Mouse (Mus musculus) midbrain, embryonic 14.5 days (tissue): ENCODE measurements at regions not wholly inside any gene's neighbourhood (a gene's known extent, or its start where the extent isn't known, plus 50 kb on each side); places are given as distances from the start of the nearest gene placed in this dataset.

Experiments
- ATAC-seq: fragments of 200-750 bp; cut with Nextera tagmentation; 2 replicates; pipeline ENCODE4 v1.8.0; 2017; ENCODE audit warnings: moderate number of reproducible peaks, moderate library complexity; ENCODE audit not compliant: low FRiP score, low TSS enrichment
- DNase-seq: peaks from one replicate; pipeline ENCODE4 v3.0.0-alpha.2; 2015
- H3K27ac ChIP-seq: fragments of 300-500 bp; sonication (generic); replicated peaks from 2 replicates; pipeline ENCODE4 v1.5.1; 2014; ENCODE audit warnings: mild to moderate bottlenecking, low read depth, low read length, moderate library complexity
- H3K27me3 ChIP-seq: fragments of 300-500 bp; sonication (generic); 2 replicates; pipeline ENCODE4 v1.6.1; 2014; ENCODE audit warnings: low read length, control low read depth, mixed read lengths; ENCODE audit not compliant: control insufficient read depth, insufficient read depth
- H3K36me3 ChIP-seq: fragments of 300-500 bp; sonication (generic); 2 replicates; pipeline ENCODE4 v1.6.1; 2014; ENCODE audit warnings: low read length, control low read depth; ENCODE audit not compliant: control insufficient read depth, insufficient read depth
- H3K4me1 ChIP-seq: fragments of 300-500 bp; sonication (generic); 2 replicates; pipeline ENCODE4 v1.6.1; 2014; ENCODE audit warnings: mild to moderate bottlenecking, antibody characterized with exemption, low read length, control low read depth; ENCODE audit not compliant: control insufficient read depth, insufficient read depth
- H3K4me2 ChIP-seq: fragments of 300-500 bp; sonication (generic); 2 replicates; pipeline ENCODE4 v1.6.1; 2014; ENCODE audit warnings: mild to moderate bottlenecking, low read length, moderate library complexity
- H3K4me3 ChIP-seq: fragments of 300-500 bp; sonication (generic); replicated peaks from 2 replicates; pipeline ENCODE4 v1.5.1; 2014; ENCODE audit warnings: low read depth, low read length
- H3K9ac ChIP-seq: fragments of 300-500 bp; sonication (generic); replicated peaks from 2 replicates; pipeline ENCODE4 v1.6.1; 2014; ENCODE audit warnings: mild to moderate bottlenecking, low read length, moderate library complexity
- H3K9me3 ChIP-seq: fragments of 300-500 bp; sonication (generic); 2 replicates; pipeline ENCODE4 v1.6.1; 2016; ENCODE audit warnings: low read length, control low read depth, mixed read lengths; ENCODE audit not compliant: control insufficient read depth
- WGBS: fragments of 180-500 bp; shearing (Covaris S2); extraction: QIAGEN DNeasy Blood & Tissue Kit; methylation state at CpG from one replicate; pipeline ENCODE4 v1.1.7; 2014; 5-methylcytosine and 5-hydroxymethylcytosine counted together

DNA sequence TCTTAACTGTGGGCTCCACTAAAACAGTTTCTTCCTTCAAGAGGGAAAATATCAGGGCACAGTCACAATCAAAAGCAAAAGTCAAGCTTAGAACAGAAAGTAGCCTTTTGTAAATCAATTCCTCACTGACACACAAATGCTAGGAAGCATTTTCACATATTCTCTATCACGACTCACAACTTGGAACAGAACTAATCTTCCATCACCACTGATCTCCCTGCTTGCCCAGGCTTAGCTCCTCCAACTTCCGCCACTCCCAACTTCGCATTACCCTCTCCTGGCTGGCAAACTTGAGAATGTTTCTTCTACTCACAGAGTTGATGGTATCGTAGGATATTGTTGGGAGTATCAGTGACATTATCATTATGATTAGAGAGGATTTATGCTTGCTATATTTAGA is 284.7 kb downstream of the Cdh11 start:
- 87% methylated on average over 4 of the region's 4 CpGs for WGBS
- no peak for ATAC-seq

DNA sequence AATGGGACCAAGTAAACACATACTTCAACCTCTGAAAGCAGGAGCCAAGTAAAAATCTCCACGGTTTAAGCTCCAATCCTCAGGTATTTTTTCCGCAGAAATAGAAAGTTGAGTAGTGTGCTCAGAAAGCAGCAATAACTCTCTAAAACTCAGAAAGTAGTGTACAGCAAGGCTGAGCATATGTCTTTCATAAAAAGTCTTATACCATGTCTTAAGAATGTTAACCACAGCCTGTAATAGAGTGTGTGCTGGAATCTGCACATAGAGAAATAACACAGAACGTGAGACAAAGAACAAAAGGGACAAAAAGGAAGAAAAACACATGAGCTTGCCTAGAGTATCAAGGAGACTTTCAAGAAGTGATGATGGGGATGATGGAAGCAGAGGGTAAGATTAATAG is 285.2 kb downstream of the Cdh11 start:
- Histone ChIP-seq H3K36me3 (no peaks in the 10 kb centered on the region), H3K27me3 (no peaks in the 10 kb centered on the region), H3K9ac (no peak overlapping the region), H3K4me2 (no peak overlapping the region), H3K4me3 (no peak overlapping the region), H3K9me3 (no peaks in the 10 kb centered on the region), H3K4me1 (no peaks in the 10 kb centered on the region), H3K27ac (no peak overlapping the region)
- WGBS: 92% methylated on average over 3 of the region's 3 CpGs
- ATAC-seq (no peak), DNase-seq (no peak)

More for the DNA sequence above, 284.7 kb downstream of the Cdh11 start:
- H3K27me3 ChIP-seq: no peaks in the 10 kb centered on the region
- no peaks in the 10 kb centered on the region for H3K9me3 ChIP-seq
- no peak overlapping the region for H3K4me3 ChIP-seq
- DNase-seq: no peak
- no peaks in the 10 kb centered on the region for H3K36me3 ChIP-seq
- no peak overlapping the region for H3K4me2 ChIP-seq
- H3K4me1 ChIP-seq: no peaks in the 10 kb centered on the region
- no peak overlapping the region for H3K9ac ChIP-seq
- H3K27ac ChIP-seq: no peak overlapping the region

DNA sequence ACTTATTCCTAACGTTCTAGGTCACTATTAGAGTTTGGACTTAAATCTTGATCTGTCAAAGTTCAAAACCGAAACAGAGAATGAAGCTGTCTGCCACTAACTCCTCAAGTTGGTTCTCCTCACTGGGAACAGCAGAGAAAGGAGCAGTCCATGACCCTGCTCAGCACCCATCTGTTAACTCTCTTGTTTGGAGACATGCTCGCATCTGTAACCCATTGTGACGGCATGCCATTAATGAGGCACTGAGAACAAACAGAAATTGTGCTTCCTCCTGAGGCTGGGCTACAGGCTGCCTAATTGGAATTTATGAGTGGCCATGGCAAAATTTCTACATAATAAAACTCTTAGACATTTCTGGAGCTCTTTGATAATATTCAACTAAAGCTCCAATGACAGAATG is 286.4 kb downstream of the Cdh11 start:
- H3K9me3 ChIP-seq: no peaks in the 10 kb centered on the region
- ATAC-seq (no peak), DNase-seq (no peak)
- no peak overlapping the region for H3K4me3 ChIP-seq
- H3K27ac ChIP-seq: no peak overlapping the region
- 72% methylated on average over 4 of the region's 4 CpGs for WGBS
- no peak overlapping the region for H3K9ac ChIP-seq
- no peaks in the 10 kb centered on the region for H3K36me3 ChIP-seq
- no peak overlapping the region for H3K4me2 ChIP-seq
- H3K4me1 ChIP-seq: no peaks in the 10 kb centered on the region
- no peaks in the 10 kb centered on the region for H3K27me3 ChIP-seq

- Histone ChIP-seq H3K27me3 (no peaks in the 10 kb centered on the region), H3K36me3 (no peaks in the 10 kb centered on the region), H3K4me2 (no peak overlapping the region), H3K9me3 (no peaks in the 10 kb centered on the region), H3K4me1 (no peaks in the 10 kb centered on the region), H3K27ac (no peak overlapping the region), H3K9ac (no peak overlapping the region), H3K4me3 (no peak overlapping the region)
- ATAC-seq: no peak
- WGBS: 82% methylated on average over 5 of the region's 5 CpGs
- DNase-seq: no peak
Measured at GRCm38 (mm10) chr8:102497160-102497559, 288.3 kb downstream of the Cdh11 start.

DNA sequence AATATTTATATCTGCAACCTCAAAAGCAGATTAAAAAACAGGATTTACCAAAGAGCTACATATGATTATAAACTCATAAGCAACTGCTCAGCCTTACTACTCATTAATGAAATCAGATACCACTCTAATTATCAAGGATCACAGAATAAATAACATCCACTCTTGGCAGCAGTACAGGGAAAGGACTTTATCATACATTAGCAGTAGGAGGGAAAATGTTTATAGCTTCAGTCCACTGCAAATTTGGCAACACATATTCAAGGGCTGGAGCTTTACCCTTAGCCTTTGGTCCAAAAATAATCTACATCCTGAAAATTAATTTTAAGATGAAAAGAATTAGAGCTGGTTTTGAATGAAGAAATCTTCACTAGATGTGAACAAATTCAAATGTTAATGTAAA is 288.7 kb downstream of the Cdh11 start:
- no peak for ATAC-seq
- no peak for DNase-seq
- no peaks in the 10 kb centered on the region for H3K27me3 ChIP-seq

DNA sequence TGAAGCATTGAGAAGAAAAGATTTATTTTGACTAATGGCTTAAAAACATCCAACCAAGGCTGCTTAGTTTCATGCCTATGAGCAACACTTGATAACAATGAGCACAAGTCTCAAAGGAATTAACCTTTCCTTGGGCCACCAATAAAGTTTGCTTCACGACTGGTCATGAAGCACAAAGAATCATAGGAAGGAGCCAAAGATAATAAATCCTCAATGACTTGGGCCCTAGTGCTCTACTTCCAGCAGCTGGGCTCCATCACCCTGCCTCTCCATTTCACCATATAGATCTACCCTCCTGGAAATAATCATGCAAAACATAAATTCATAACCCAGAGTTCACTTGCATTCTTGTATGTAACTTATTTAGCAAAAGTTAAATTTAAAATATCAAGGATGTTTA is 289.4 kb downstream of the Cdh11 start:
- Histone ChIP-seq H3K4me2 (no peak overlapping the region), H3K27ac (no peak overlapping the region), H3K4me3 (no peak overlapping the region), H3K27me3 (no peaks in the 10 kb centered on the region), H3K36me3 (no peaks in the 10 kb centered on the region), H3K4me1 (peaks cover under 1% of the 10 kb centered on the region; the same call in 1 of the 2 replicates), H3K9ac (no peak overlapping the region), H3K9me3 (no peaks in the 10 kb centered on the region)
- DNase-seq (no peak), ATAC-seq (no peak)
- 73% methylated on average over 1 of the region's 1 CpGs for WGBS

More for the DNA sequence above, 288.7 kb downstream of the Cdh11 start:
- no peak overlapping the region for H3K4me3 ChIP-seq
- H3K9me3 ChIP-seq: no peaks in the 10 kb centered on the region
- H3K4me2 ChIP-seq: no peak overlapping the region
- H3K9ac ChIP-seq: no peak overlapping the region
- no peaks in the 10 kb centered on the region for H3K4me1 ChIP-seq
- H3K36me3 ChIP-seq: no peaks in the 10 kb centered on the region
- no peak overlapping the region for H3K27ac ChIP-seq

DNA sequence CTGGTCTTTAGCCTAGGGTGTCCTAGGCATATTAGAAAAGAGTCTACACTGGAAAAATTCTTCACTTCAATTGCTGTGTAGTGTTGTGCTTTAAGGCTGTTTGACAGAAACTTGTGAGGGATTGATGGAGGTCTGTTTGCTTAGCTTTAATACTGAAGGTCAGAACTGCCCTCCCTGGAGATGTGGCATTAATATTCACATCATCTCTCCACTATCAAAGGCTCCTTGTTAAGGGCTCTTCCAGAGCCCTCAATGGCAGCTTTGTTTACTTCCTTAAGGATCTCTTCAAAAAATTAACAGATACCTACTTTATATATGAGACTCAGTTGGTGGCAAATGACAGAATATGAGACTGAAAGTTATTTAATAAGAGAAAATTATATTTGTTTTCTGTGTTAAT is 294.4 kb downstream of the Cdh11 start:
- ATAC-seq (no peak), DNase-seq (peak; percentile 21)
- no peak overlapping the region for H3K9ac ChIP-seq
- H3K36me3 ChIP-seq: no peaks in the 10 kb centered on the region
- H3K27ac ChIP-seq: no peak overlapping the region
- no peaks in the 10 kb centered on the region for H3K9me3 ChIP-seq
- no peaks in the 10 kb centered on the region for H3K27me3 ChIP-seq
- H3K4me2 ChIP-seq: no peak overlapping the region
- H3K4me3 ChIP-seq: no peak overlapping the region
- H3K4me1 ChIP-seq: peaks cover 6% of the 10 kb centered on the region; the same call in 1 of the 2 replicates

DNA sequence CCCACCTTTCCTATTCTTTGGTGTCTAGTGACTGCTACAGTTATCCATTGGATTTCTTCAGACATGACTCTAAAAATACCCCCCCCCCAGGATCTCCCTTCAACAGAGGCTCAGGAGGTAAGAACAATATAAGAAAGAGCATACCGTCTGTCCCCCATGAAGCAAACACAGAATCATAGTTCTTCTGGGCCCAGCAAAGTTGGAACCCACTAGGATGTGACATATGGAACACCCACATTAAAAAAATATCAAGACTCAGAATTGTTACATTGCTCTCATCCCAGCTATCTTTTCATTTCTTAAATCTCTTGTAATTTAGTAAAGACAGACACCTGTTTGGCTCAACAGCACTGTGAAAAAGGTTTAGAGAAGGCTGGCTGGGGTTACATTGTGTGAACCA is 297.2 kb downstream of the Cdh11 start:
- Histone ChIP-seq H3K4me3 (no peak overlapping the region), H3K9me3 (no peaks in the 10 kb centered on the region), H3K9ac (no peak overlapping the region), H3K27me3 (no peaks in the 10 kb centered on the region), H3K27ac (no peak overlapping the region), H3K4me2 (no peak overlapping the region), H3K36me3 (no peaks in the 10 kb centered on the region), H3K4me1 (peaks cover 6% of the 10 kb centered on the region; the same call in 1 of the 2 replicates)
- DNase-seq: no peak
- 97% methylated on average over 1 of the region's 1 CpGs for WGBS
- no peak for ATAC-seq

DNA sequence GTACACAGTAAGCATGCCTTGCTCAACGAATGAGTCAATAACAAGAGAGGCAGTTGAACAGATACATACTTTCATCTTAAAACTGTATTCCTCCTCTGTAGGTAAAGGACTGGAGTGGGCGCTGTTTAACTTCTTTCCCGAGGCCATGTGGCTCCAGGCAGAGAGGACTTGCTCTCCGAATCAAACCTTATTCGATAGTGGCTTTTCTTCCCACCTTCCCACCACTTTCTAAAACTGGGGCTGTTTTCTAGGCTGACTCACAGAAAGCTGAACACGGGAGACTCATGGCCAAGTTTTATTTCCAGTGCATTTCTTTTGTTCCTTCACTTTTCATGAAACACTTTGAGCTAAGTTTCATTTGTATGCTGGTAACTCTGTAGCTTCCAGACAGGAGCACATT is 297.6 kb downstream of the Cdh11 start:
- 88% methylated on average over 6 of the region's 6 CpGs for WGBS
- no peak overlapping the region for H3K4me2 ChIP-seq
- H3K4me3 ChIP-seq: no peak overlapping the region

More for the DNA sequence above, 297.6 kb downstream of the Cdh11 start:
- Histone ChIP-seq H3K36me3 (no peaks in the 10 kb centered on the region), H3K27ac (no peak overlapping the region), H3K27me3 (no peaks in the 10 kb centered on the region), H3K4me1 (peaks cover 6% of the 10 kb centered on the region; the same call in 1 of the 2 replicates), H3K9me3 (no peaks in the 10 kb centered on the region), H3K9ac (no peak overlapping the region)
- no peak for ATAC-seq
- no peak for DNase-seq
